Mouse (Mus musculus): Measurements from ENCODE around the gene Zfp97. TPM values are rescaled to one million over a fixed set of nuclear protein-coding genes. Genes with fewer than 3 reads are reported as not detected.
"Not testable (repeated sequence)": the region's sequence is repeated elsewhere in the genome, so short reads cannot be mapped to it uniquely, and the experiment has no call there.

The Zfp97 gene
- total RNA-seq (2021) (1 to 10 TPM; 4.9 to 7.0 TPM), polyA plus RNA-seq (2012; rRNA removed) (1.2 and 3.0 TPM in 2 replicates)
- long read RNA-seq, partial matches to known transcripts: 0 of 2 reads
- long read RNA-seq, other reads (novel, unspliced or antisense): 2 of 2 reads

DNA sequence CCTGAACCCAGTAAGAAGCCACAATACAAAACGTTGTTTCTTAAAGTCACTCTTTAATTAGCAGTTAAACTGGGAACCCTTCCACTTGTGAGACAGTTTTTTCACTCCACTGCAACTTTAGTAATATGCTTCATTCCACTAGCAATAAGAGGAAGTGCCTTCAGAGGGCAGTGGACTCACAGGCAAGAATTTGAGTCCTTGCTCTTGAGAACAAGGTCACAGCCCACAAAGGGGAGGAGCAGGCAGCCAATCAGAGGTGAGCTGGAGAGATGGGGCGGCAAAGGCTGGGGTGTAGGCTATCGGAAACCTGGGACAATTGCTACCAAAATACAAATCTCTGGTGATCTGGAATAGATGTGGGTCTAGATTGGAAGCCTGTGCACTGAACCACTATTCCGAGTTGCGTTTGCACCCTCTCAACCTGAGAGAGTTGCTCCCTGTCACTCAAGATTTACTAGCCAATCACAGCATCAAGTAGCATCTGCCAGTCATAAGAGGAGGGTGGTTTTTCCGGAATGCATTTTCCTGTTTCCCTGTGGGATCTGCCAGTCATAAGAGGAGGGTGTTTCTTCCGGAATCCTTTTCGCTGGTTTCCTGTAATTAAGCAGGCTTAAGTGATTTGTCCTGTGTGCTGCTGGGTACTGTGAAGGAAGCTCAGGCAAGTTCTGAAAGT, at the start of gene Zfp97:
Gene Zfp97 (plus strand): TSS at position 586 of the 673 bp plus-strand sequence.
- H3K4me3 ChIP-seq; H3K9ac ChIP-seq (ENCODE audit: low read depth, low read length); H3K79me2 ChIP-seq (replicated peaks; ENCODE audit: control insufficient read depth, insufficient read depth, low read length); DNase-seq; H3K36me3 ChIP-seq (ENCODE audit: control insufficient read depth, insufficient read depth, low read length); intact Hi-C loops (cut with DNase I); H3K4me1 ChIP-seq (ENCODE audit: control insufficient read depth, insufficient read depth, low read length); H3K27ac ChIP-seq; H3K27me3 ChIP-seq (ENCODE audit: control insufficient read depth, insufficient read depth, low read length): not testable (repeated sequence)
- WGBS: no CpG with 5 or more reads among the region's 8 CpGs

DNA sequence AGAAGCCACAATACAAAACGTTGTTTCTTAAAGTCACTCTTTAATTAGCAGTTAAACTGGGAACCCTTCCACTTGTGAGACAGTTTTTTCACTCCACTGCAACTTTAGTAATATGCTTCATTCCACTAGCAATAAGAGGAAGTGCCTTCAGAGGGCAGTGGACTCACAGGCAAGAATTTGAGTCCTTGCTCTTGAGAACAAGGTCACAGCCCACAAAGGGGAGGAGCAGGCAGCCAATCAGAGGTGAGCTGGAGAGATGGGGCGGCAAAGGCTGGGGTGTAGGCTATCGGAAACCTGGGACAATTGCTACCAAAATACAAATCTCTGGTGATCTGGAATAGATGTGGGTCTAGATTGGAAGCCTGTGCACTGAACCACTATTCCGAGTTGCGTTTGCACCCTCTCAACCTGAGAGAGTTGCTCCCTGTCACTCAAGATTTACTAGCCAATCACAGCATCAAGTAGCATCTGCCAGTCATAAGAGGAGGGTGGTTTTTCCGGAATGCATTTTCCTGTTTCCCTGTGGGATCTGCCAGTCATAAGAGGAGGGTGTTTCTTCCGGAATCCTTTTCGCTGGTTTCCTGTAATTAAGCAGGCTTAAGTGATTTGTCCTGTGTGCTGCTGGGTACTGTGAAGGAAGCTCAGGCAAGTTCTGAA, 57.7 kb downstream of the Zfp97 start:
- H3K4me1 ChIP-seq (ENCODE audit: control insufficient read depth, insufficient read depth, low read length); H3K4me3 ChIP-seq; H3K36me3 ChIP-seq (ENCODE audit: control insufficient read depth, insufficient read depth, low read length); DNase-seq; H3K27me3 ChIP-seq (ENCODE audit: control insufficient read depth, insufficient read depth, low read length); H3K27ac ChIP-seq; H3K9ac ChIP-seq (ENCODE audit: low read depth, low read length); H3K79me2 ChIP-seq (replicated peaks; ENCODE audit: control insufficient read depth, insufficient read depth, low read length); intact Hi-C loops (cut with DNase I): not testable (repeated sequence)
- no CpG with 5 or more reads among the region's 8 CpGs for WGBS

DNA sequence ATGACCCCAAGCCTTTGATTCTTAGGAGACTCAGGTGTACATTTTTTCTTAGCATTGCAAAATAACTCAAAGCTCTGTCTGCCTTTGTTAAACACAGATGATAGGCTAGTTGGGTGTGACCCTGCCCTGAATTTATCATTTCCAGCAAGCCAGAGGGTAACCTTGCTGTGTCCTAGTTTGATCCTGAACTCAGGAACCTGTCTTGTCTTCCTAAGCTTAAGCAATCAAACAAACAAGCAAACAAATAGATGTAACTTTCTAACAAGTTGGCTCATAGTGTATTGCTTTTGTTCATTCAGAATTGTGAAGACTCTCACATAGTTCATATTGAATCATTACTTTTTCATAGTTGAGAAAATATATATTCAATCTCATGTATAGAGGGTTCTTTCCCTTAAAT, 73.5 kb downstream of the Zfp97 start:
- H3K27ac ChIP-seq; DNase-seq; intact Hi-C loops (cut with DNase I); H3K4me3 ChIP-seq; H3K27me3 ChIP-seq (ENCODE audit: control insufficient read depth, insufficient read depth, low read length); H3K79me2 ChIP-seq (replicated peaks; ENCODE audit: control insufficient read depth, insufficient read depth, low read length); H3K9ac ChIP-seq (ENCODE audit: low read depth, low read length); H3K36me3 ChIP-seq (ENCODE audit: control insufficient read depth, insufficient read depth, low read length); H3K4me1 ChIP-seq (ENCODE audit: control insufficient read depth, insufficient read depth, low read length): not testable (repeated sequence)

DNA sequence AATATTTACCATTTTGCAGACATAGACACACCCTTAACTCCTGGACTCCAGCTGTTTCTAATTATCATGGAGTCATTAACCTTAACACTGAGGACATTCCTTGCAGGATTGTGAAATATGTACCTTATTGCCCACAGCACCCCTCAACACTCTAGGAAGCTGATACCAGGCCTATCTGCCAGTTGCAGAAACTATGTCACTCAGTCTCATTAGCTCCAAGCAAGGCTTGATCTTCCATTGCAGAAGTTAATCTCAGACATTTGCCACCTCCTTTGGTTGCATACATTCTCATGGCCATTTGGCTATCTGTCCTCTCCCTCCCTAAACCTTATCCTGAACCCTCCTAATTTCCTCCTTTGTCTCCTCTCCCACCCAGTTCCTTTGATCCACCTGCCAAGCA, 74.0 kb downstream of the Zfp97 start:
- intact Hi-C loops (cut with DNase I): no loop called here
- DNase-seq: no peak
- no peak overlapping the region for H3K4me3 ChIP-seq
- H3K36me3 ChIP-seq (ENCODE audit: control insufficient read depth, insufficient read depth, low read length): no peaks in the 10 kb centered on the region
- no peaks in the 10 kb centered on the region for H3K4me1 ChIP-seq (ENCODE audit: control insufficient read depth, insufficient read depth, low read length)
- TF ChIP-seq EP300 (IDR thresholded peaks at IDR 0.05; ENCODE audit: insufficient read depth, low read depth, low read length) (no peak), CTCF (IDR thresholded peaks at IDR 0.05) (no peak), POLR2A (IDR thresholded peaks at IDR 0.05; ENCODE audit: insufficient read depth, low read depth, low read length) (no peak)
- H3K27me3 ChIP-seq (ENCODE audit: control insufficient read depth, insufficient read depth, low read length): no peaks in the 10 kb centered on the region
- H3K27ac ChIP-seq: no peak overlapping the region
- H3K9ac ChIP-seq (ENCODE audit: low read depth, low read length): no peak overlapping the region
- H3K79me2 ChIP-seq (replicated peaks; ENCODE audit: control insufficient read depth, insufficient read depth, low read length): peaks cover 2% of the 10 kb centered on the region; the same call in 1 of the 2 replicates

DNA sequence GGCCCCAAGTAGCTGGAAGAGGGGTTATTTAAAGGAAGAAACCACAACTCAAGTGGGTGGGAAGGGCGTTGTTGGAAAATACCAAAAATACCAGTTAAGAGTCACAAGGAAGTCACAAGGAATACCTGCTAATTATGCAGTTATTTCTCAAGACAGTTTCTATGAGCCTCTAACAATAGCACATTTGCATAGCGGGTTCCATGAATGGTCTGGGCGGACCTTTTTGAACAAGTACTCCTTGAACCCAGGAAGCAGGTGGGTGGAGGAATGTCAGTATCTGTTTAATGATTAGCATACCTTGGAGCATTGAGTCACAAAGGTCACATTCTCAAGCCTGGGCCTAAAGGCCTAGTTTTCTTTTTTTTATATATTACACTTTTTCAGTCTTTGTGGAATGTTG, 74.9 kb downstream of the Zfp97 start:
- intact Hi-C loops (cut with DNase I): not testable (repeated sequence)

More for the DNA sequence above, 74.9 kb downstream of the Zfp97 start:
- H3K27ac ChIP-seq; H3K9ac ChIP-seq (ENCODE audit: low read depth, low read length); DNase-seq; H3K36me3 ChIP-seq (ENCODE audit: control insufficient read depth, insufficient read depth, low read length); H3K27me3 ChIP-seq (ENCODE audit: control insufficient read depth, insufficient read depth, low read length); H3K4me1 ChIP-seq (ENCODE audit: control insufficient read depth, insufficient read depth, low read length); H3K79me2 ChIP-seq (replicated peaks; ENCODE audit: control insufficient read depth, insufficient read depth, low read length); H3K4me3 ChIP-seq: not testable (repeated sequence)
- WGBS: 95% methylated on average over 3 of the region's 3 CpGs

Other genes with a start within 250 kb of the Zfp97 start
- 1 to 10 TPM; 7.5 to 8.4 TPM for gene Zfp960, start 57.3 kb upstream of the Zfp97 start, total RNA-seq (2021)
- gene Zfp960, start 57.3 kb upstream of the Zfp97 start, polyA plus RNA-seq (2012; rRNA removed): 0.86 and 2.0 TPM in 2 replicates

Data from heart, adult 2 months (tissue).